Mouse (Mus musculus) kidney, adult 2 months (tissue): ENCODE results near the gene Mrps36. TPM values are rescaled to one million over a fixed set of nuclear protein-coding genes. Genes with fewer than 3 reads are reported as not detected.

Experiments
- DNase-seq: peaks from one replicate; pipeline ENCODE4 v3.0.0; 2021
- H3K27ac ChIP-seq: fragments of 200-500 bp; 2 replicates; pipeline ENCODE4 v1.5.1; 2012; ENCODE audit warnings: low read depth, low read length, control low read depth, inconsistent platforms; ENCODE audit not compliant: insufficient read depth
- H3K27me3 ChIP-seq: fragments of 200-500 bp; replicated peaks from 2 replicates; pipeline ENCODE4 v1.6.1; 2012; ENCODE audit warnings: mild to moderate bottlenecking, moderate library complexity, low read length, inconsistent platforms; ENCODE audit not compliant: control insufficient read depth, insufficient read depth
- H3K36me3 ChIP-seq: fragments of 200-500 bp; 2 replicates; pipeline ENCODE4 v1.6.1; 2012; ENCODE audit warnings: mild to moderate bottlenecking, moderate library complexity, low read length, inconsistent platforms; ENCODE audit not compliant: control insufficient read depth, insufficient read depth
- H3K4me1 ChIP-seq: fragments of 200-500 bp; 2 replicates; pipeline ENCODE4 v1.6.1; 2011; ENCODE audit warnings: low read length; ENCODE audit not compliant: control insufficient read depth, insufficient read depth
- H3K4me3 ChIP-seq: fragments of 200-500 bp; 2 replicates; pipeline ENCODE4 v1.5.1; 2011; ENCODE audit warnings: mild to moderate bottlenecking, low read depth, low read length, control low read depth; ENCODE audit not compliant: insufficient read depth
- CTCF ChIP-seq: fragments of 200-500 bp; conservative IDR thresholded peaks from 2 replicates; pipeline ENCODE4 v1.5.1; 2011; ENCODE audit warnings: low read depth, mild to moderate bottlenecking, control low read depth, low read length, moderate library complexity, mixed read lengths; ENCODE audit not compliant: insufficient read depth, insufficient read length
- POLR2A ChIP-seq: fragments of 200-500 bp; IDR thresholded peaks from one replicate; pipeline ENCODE4 v1.6.1; 2011; ENCODE audit warnings: low read depth, low read length, control low read depth
- WGBS: fragments of 180-500 bp; shearing (Covaris S2); methylation state at CpG from one replicate; pipeline ENCODE4 v1.1.7; 2018; 5-methylcytosine and 5-hydroxymethylcytosine counted together
- polyA plus RNA-seq: library from polyadenylated mRNA; depleted of rRNA; stranded (reverse); fragments of >200 nt; gene quantifications from 2 replicates; pipeline ENCODE4 v1.2.3, GENCODE M21; 2012; rRNA removed

The Mrps36 gene
- polyA plus RNA-seq, 1 experiment = 131 TPM

- DNase-seq = no peak
Observed at GRCm38 (mm10) chr13:100687513-100687912, 56.9 kb downstream of the Mrps36 start.

More at GRCm38 (mm10) chr13:100687513-100687912, 56.9 kb downstream of the Mrps36 start:
- Histone ChIP-seq H3K27me3 (no peaks in the 10 kb centered on the region), H3K27ac (no peak overlapping the region), H3K4me3 (no peak overlapping the region), H3K36me3 (no peaks in the 10 kb centered on the region), H3K4me1 (no peaks in the 10 kb centered on the region)
- no peak for TF ChIP-seq POLR2A
- no peak for TF ChIP-seq CTCF
- WGBS = 70% methylated on average over 7 of the region's 7 CpGs

Other genes starting within 250 kb of the Mrps36 start
- 10.5 and 11.0 TPM in 2 replicates for gene Ocln, start 191.9 kb downstream of the Mrps36 start, polyA plus RNA-seq
- 11.5 and 13.0 TPM in 2 replicates for gene Marveld2, start 127.7 kb downstream of the Mrps36 start, polyA plus RNA-seq
- gene Ak6, start 93.7 kb downstream of the Mrps36 start, polyA plus RNA-seq = 38.8 and 52.5 TPM in 2 replicates
- 4.0 and 5.2 TPM in 2 replicates for gene Rad17, start 93.6 kb downstream of the Mrps36 start, polyA plus RNA-seq
- 1.8 and 2.6 TPM in 2 replicates for gene Taf9, start 93.1 kb downstream of the Mrps36 start, polyA plus RNA-seq
- gene Ccdc125, start 74.9 kb downstream of the Mrps36 start, polyA plus RNA-seq = 1.8 and 1.9 TPM in 2 replicates
- gene Cdk7, start 13.7 kb downstream of the Mrps36 start, polyA plus RNA-seq = 13.4 and 15.4 TPM in 2 replicates
- gene Cenph, start 31.2 kb upstream of the Mrps36 start, polyA plus RNA-seq = 0.19 and 0.23 TPM in 2 replicates
- gene Ccnb1, start 41.9 kb upstream of the Mrps36 start, polyA plus RNA-seq = 1.0 and 1.1 TPM in 2 replicates
- gene Slc30a5, start 88.8 kb upstream of the Mrps36 start, polyA plus RNA-seq = 28.5 and 33.8 TPM in 2 replicates